Mouse (Mus musculus) kidney, embryonic 14.5 days (tissue): ENCODE measurements at regions not wholly inside any gene's neighbourhood (a gene's known extent, or its start where the extent isn't known, plus 50 kb on each side); places are given as distances from the start of the nearest gene placed in this dataset.

Experiments
- ATAC-seq: fragments of 200-750 bp; cut with Nextera tagmentation; 2 replicates; pipeline ENCODE4 v1.8.0; 2017; ENCODE audit warnings: moderate number of reproducible peaks, mild to moderate bottlenecking, moderate TSS enrichment, moderate library complexity; ENCODE audit not compliant: low FRiP score, low TSS enrichment
- H3K27ac ChIP-seq: fragments of 300-500 bp; sonication (generic); 2 replicates; pipeline ENCODE4 v1.5.1; 2014; ENCODE audit warnings: low read depth, mild to moderate bottlenecking, low read length, moderate library complexity, mixed read lengths
- H3K27me3 ChIP-seq: fragments of 300-500 bp; sonication (generic); 2 replicates; pipeline ENCODE4 v1.6.1; 2014; ENCODE audit warnings: mild to moderate bottlenecking, low read length; ENCODE audit not compliant: control insufficient read depth, insufficient read depth
- H3K36me3 ChIP-seq: fragments of 300-500 bp; sonication (generic); 2 replicates; pipeline ENCODE4 v1.6.1; 2014; ENCODE audit warnings: low read length, mixed read lengths; ENCODE audit not compliant: control insufficient read depth, insufficient read depth
- H3K4me1 ChIP-seq: fragments of 300-500 bp; sonication (generic); 2 replicates; pipeline ENCODE4 v1.6.1; 2014; ENCODE audit warnings: low read length, mixed read lengths; ENCODE audit not compliant: control insufficient read depth, insufficient read depth
- H3K4me2 ChIP-seq: fragments of 300-500 bp; sonication (generic); replicated peaks from 2 replicates; pipeline ENCODE4 v1.6.1; 2014; ENCODE audit warnings: low read depth, mild to moderate bottlenecking, low read length
- H3K4me3 ChIP-seq: fragments of 300-500 bp; sonication (generic); 2 replicates; pipeline ENCODE4 v1.5.1; 2014; ENCODE audit warnings: mild to moderate bottlenecking, low read length
- H3K9ac ChIP-seq: fragments of 300-500 bp; sonication (generic); 2 replicates; pipeline ENCODE4 v1.6.1; 2014; ENCODE audit warnings: low read depth, mild to moderate bottlenecking, low read length, moderate library complexity
- H3K9me3 ChIP-seq: fragments of 300-500 bp; sonication (generic); 2 replicates; pipeline ENCODE4 v1.6.1; 2016; ENCODE audit warnings: low read length; ENCODE audit not compliant: control insufficient read depth
- WGBS: fragments of 180-500 bp; shearing (Covaris S2); extraction: QIAGEN DNeasy Blood & Tissue Kit; methylation state at CpG from one replicate; pipeline ENCODE4 v1.1.7; 2014; 5-methylcytosine and 5-hydroxymethylcytosine counted together

GRCm38 (mm10) chr1:61372581-61372980, 266.0 kb upstream of the Pard3b start:
- ATAC-seq = no peak
- Histone ChIP-seq H3K9me3 (peaks cover 5% of the 10 kb centered on the region; the same call in 1 of the 2 replicates), H3K4me2 (no peak overlapping the region), H3K4me3 (no peak overlapping the region), H3K9ac (no peak overlapping the region), H3K27ac (no peak overlapping the region), H3K27me3 (no peaks in the 10 kb centered on the region), H3K36me3 (no peaks in the 10 kb centered on the region), H3K4me1 (no peaks in the 10 kb centered on the region)
- 62% methylated on average over 4 of the region's 4 CpGs for WGBS

GRCm38 (mm10) chr1:61373661-61374491, 264.7 kb upstream of the Pard3b start:
- Histone ChIP-seq H3K36me3 (no peaks in the 10 kb centered on the region), H3K27ac (peak overlapping the region; percentile 26; the same call in 1 of the 2 replicates), H3K4me3 (no peak overlapping the region), H3K4me1 (no peaks in the 10 kb centered on the region), H3K27me3 (no peaks in the 10 kb centered on the region), H3K9me3 (peaks cover 5% of the 10 kb centered on the region; the same call in 1 of the 2 replicates), H3K9ac (no peak overlapping the region), H3K4me2 (no peak overlapping the region)
- ATAC-seq = no peak
- WGBS = 52% methylated on average over 17 of the region's 17 CpGs

GRCm38 (mm10) chr1:61376417-61376816, 262.2 kb upstream of the Pard3b start:
- 56% methylated on average over 4 of the region's 4 CpGs for WGBS
- Histone ChIP-seq H3K27me3 (no peaks in the 10 kb centered on the region), H3K9me3 (peaks cover 1% of the 10 kb centered on the region; the same call in 1 of the 2 replicates), H3K4me3 (no peak overlapping the region), H3K4me1 (no peaks in the 10 kb centered on the region), H3K27ac (no peak overlapping the region), H3K9ac (no peak overlapping the region), H3K4me2 (no peak overlapping the region), H3K36me3 (no peaks in the 10 kb centered on the region)
- ATAC-seq = peak; percentile 34; the same call in 1 of the 2 replicates

- WGBS = 3% methylated on average over 7 of the region's 7 CpGs
These were observed 261.6 kb upstream of the Pard3b start for GRCm38 (mm10) chr1:61377070-61377469.

GRCm38 (mm10) chr1:61378240-61378639, 260.4 kb upstream of the Pard3b start:
- WGBS = 42% methylated on average over 8 of the region's 8 CpGs
- Histone ChIP-seq H3K4me1 (no peaks in the 10 kb centered on the region), H3K36me3 (no peaks in the 10 kb centered on the region), H3K27me3 (no peaks in the 10 kb centered on the region), H3K4me2 (no peak overlapping the region), H3K9me3 (no peaks in the 10 kb centered on the region), H3K9ac (no peak overlapping the region), H3K27ac (no peak overlapping the region), H3K4me3 (no peak overlapping the region)
- ATAC-seq = 0 out of 2 replicates have a peak, but pooled peaks have one; percentile 21

More at GRCm38 (mm10) chr1:61377070-61377469, 261.6 kb upstream of the Pard3b start:
- Histone ChIP-seq H3K9me3 (no peaks in the 10 kb centered on the region), H3K4me3 (no peak overlapping the region; the same call in 1 of the 2 replicates), H3K9ac (no peak overlapping the region), H3K27me3 (no peaks in the 10 kb centered on the region), H3K4me2 (0 out of 2 replicates have a peak overlapping the region, but pooled peaks have one; percentile 12), H3K27ac (no peak overlapping the region), H3K4me1 (no peaks in the 10 kb centered on the region), H3K36me3 (no peaks in the 10 kb centered on the region)
- no peak for ATAC-seq

- no peaks in the 10 kb centered on the region for H3K4me1 ChIP-seq
- H3K4me3 ChIP-seq = no peak overlapping the region
- H3K4me2 ChIP-seq = no peak overlapping the region
- no peaks in the 10 kb centered on the region for H3K36me3 ChIP-seq
- H3K9ac ChIP-seq = no peak overlapping the region
- H3K9me3 ChIP-seq = no peaks in the 10 kb centered on the region
- H3K27me3 ChIP-seq = no peaks in the 10 kb centered on the region
- no peak overlapping the region for H3K27ac ChIP-seq
- WGBS = 88% methylated on average over 21 of the region's 21 CpGs
- ATAC-seq = no peak
These were observed 258.7 kb upstream of the Pard3b start for GRCm38 (mm10) chr1:61379771-61380517.

GRCm38 (mm10) chr1:61387587-61387986, 251.0 kb upstream of the Pard3b start:
- Histone ChIP-seq H3K4me1 (no peaks in the 10 kb centered on the region), H3K9ac (no peak overlapping the region), H3K36me3 (no peaks in the 10 kb centered on the region), H3K9me3 (no peaks in the 10 kb centered on the region), H3K4me2 (no peak overlapping the region), H3K27me3 (0 out of 2 replicates have a peak, but pooled peaks cover 3% of the 10 kb centered on the region), H3K27ac (no peak overlapping the region), H3K4me3 (no peak overlapping the region)
- no peak for ATAC-seq
- 39% methylated on average over 4 of the region's 4 CpGs for WGBS

- Histone ChIP-seq H3K27ac (no peak overlapping the region), H3K4me1 (no peaks in the 10 kb centered on the region), H3K9ac (no peak overlapping the region), H3K4me2 (no peak overlapping the region), H3K4me3 (no peak overlapping the region), H3K9me3 (no peaks in the 10 kb centered on the region), H3K36me3 (no peaks in the 10 kb centered on the region), H3K27me3 (peaks cover 6% of the 10 kb centered on the region; the same call in 1 of the 2 replicates)
- no peak for ATAC-seq
- 56% methylated on average over 6 of the region's 6 CpGs for WGBS
These were observed 240.8 kb upstream of the Pard3b start for GRCm38 (mm10) chr1:61397796-61398195.
